Mouse (Mus musculus) heart, adult 11 months (tissue): Measurements from ENCODE around the gene B3gntl1.

Experiments used
- DNase-seq: peaks from one replicate; pipeline ENCODE4 v3.0.0; 2022

Gene B3gntl1

GRCm38 (mm10) chr11:121672990-121673572, at the start of gene B3gntl1:
B3gntl1 (minus strand) TSS chr11:121673153.
- peak; percentile 100 for DNase-seq

GRCm38 (mm10) chr11:121722434-121722833, 49.5 kb upstream of the B3gntl1 start:
- no peak for DNase-seq

GRCm38 (mm10) chr11:121720752-121721151, 47.8 kb upstream of the B3gntl1 start:
- DNase-seq, result no peak

- DNase-seq, result no peak
Observed at GRCm38 (mm10) chr11:121717724-121718123, 44.8 kb upstream of the B3gntl1 start.

GRCm38 (mm10) chr11:121714745-121715485, 42.0 kb upstream of the B3gntl1 start:
- no peak for DNase-seq

GRCm38 (mm10) chr11:121713569-121713968, 40.6 kb upstream of the B3gntl1 start:
- no peak for DNase-seq

- no peak for DNase-seq
Observed at GRCm38 (mm10) chr11:121712987-121713386, 40.0 kb upstream of the B3gntl1 start.

GRCm38 (mm10) chr11:121710245-121710644, 37.3 kb upstream of the B3gntl1 start:
- no peak for DNase-seq

- DNase-seq, result no peak
Observed at GRCm38 (mm10) chr11:121709278-121709677, 36.3 kb upstream of the B3gntl1 start.

- peak; percentile 92 for DNase-seq
Observed at GRCm38 (mm10) chr11:121706521-121707005, 33.6 kb upstream of the B3gntl1 start.

GRCm38 (mm10) chr11:121703619-121704215, 30.8 kb upstream of the B3gntl1 start:
- DNase-seq, result peak; percentile 90

- peak; percentile 98 for DNase-seq
Observed at GRCm38 (mm10) chr11:121702895-121703618, 30.1 kb upstream of the B3gntl1 start.

GRCm38 (mm10) chr11:121702111-121702894, 29.4 kb upstream of the B3gntl1 start:
- DNase-seq, result peak; percentile 100

- no peak for DNase-seq
Observed at GRCm38 (mm10) chr11:121701244-121701643, 28.3 kb upstream of the B3gntl1 start, which contains the start of gene Metrnl. Metrnl (plus strand) TSS chr11:121701544.

- DNase-seq, result no peak
Observed at GRCm38 (mm10) chr11:121698381-121698955, 25.5 kb upstream of the B3gntl1 start.

GRCm38 (mm10) chr11:121697271-121697670, 24.3 kb upstream of the B3gntl1 start:
- no peak for DNase-seq

- no peak for DNase-seq
Observed at GRCm38 (mm10) chr11:121695304-121696064, 22.5 kb upstream of the B3gntl1 start.

GRCm38 (mm10) chr11:121688024-121688423, 15.1 kb upstream of the B3gntl1 start:
- DNase-seq, result peak; percentile 81

GRCm38 (mm10) chr11:121686674-121687073, 13.7 kb upstream of the B3gntl1 start:
- peak; percentile 98 for DNase-seq

GRCm38 (mm10) chr11:121686091-121686490, 13.1 kb upstream of the B3gntl1 start:
- DNase-seq, result peak; percentile 85

GRCm38 (mm10) chr11:121685491-121686001, 12.6 kb upstream of the B3gntl1 start:
- peak; percentile 93 for DNase-seq
